In the genomic region with DNA sequence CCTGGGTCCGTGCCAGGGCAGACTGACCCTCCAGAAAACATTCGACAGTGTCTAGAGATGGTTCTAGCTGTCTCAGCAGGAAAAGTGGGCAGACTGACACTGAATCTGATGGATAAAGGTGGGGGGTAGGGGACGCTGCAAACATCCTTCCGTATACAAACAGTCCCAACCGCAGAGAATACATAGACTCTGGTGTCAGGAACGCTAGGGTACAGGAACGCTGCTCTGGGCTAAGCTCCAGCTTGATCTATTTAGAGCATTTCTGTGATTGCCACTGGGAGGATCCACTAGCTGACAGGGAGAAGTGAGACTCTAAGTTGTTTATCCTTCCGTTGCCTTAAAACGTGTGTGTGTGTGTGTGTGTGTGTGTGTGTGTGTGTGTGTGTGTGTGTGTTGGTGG, we compare ENCODE assay signal across 17 mouse cellular contexts. TPM values are rescaled to one million over a fixed set of nuclear protein-coding genes. Genes with fewer than 3 reads are reported as not detected.
DNase-seq lines count a peak whose midpoint lies in the region; ATAC-seq and TF ChIP-seq lines count a peak whose summit lies in the region.
"Had no signal": no experiment of that assay in that cellular context is flagged by ENCODE, and none has a peak within 500 bp of the region (broad histone marks: within the 10 kb centered on the region; RNA-seq: fewer than 3 reads in every experiment).

No protein-coding gene starts in this region.

- peak overlapping the region; percentile 74 for H3K27ac ChIP-seq in gastrocnemius, adult 2 months
- H3K27ac ChIP-seq in embryonic facial prominence, embryonic 14.5 days (replicated peaks; ENCODE audit: low read depth, low read length) = no peak overlapping the region
- H3K27ac ChIP-seq: forebrain, embryonic 15.5 days; limb, embryonic 10.5 days; liver, embryonic 15.5 days; midbrain, embryonic 13.5 days; neural tube, embryonic 12.5 days had no signal

- no peak overlapping the region for H3K9ac ChIP-seq in embryonic facial prominence, embryonic 14.5 days (ENCODE audit: low read depth, low read length)
- H3K9ac ChIP-seq: forebrain, embryonic 15.5 days; liver, embryonic 15.5 days; midbrain, embryonic 13.5 days; neural tube, embryonic 12.5 days had no signal

- intact Hi-C loops in gastrocnemius, adult 2 months (cut with DNase I) = no loop called here
- intact Hi-C loops in gastrocnemius, postnatal 14 days (cut with DNase I; ENCODE audit: low total_unique reads) = no loop called here

- 58% methylated on average over 9 of the region's 9 CpGs for WGBS in embryonic facial prominence, embryonic 14.5 days

- TF ChIP-seq CTCF in gastrocnemius, adult 2 months (IDR thresholded peaks at IDR 0.05) = no peak; the same call in 1 of the 2 replicates

- no peak; the same call in 1 of the 2 replicates for ATAC-seq in embryonic facial prominence, embryonic 14.5 days (ENCODE audit: low read depth)
- ATAC-seq: forebrain, embryonic 15.5 days; intestine, embryonic 16.5 days; midbrain, embryonic 13.5 days had no signal

- peaks cover 3% of the 10 kb centered on the region; the same call in 1 of the 2 replicates for H3K4me1 ChIP-seq in embryonic facial prominence, embryonic 14.5 days (ENCODE audit: control insufficient read depth, insufficient read depth, low read length)
- H3K4me1 ChIP-seq: forebrain, embryonic 15.5 days; limb, embryonic 10.5 days; liver, embryonic 15.5 days; neural tube, embryonic 12.5 days had no signal

- H3K4me3 ChIP-seq in gastrocnemius, adult 2 months = no peak overlapping the region
- no peak overlapping the region for H3K4me3 ChIP-seq in embryonic facial prominence, embryonic 14.5 days (ENCODE audit: low read depth, low read length)
- H3K4me3 ChIP-seq: forebrain, embryonic 15.5 days; limb, embryonic 10.5 days; liver, embryonic 15.5 days; midbrain, embryonic 13.5 days; neural tube, embryonic 12.5 days had no signal

- H3K27me3 ChIP-seq in embryonic facial prominence, embryonic 14.5 days (replicated peaks; ENCODE audit: control insufficient read depth, insufficient read depth, low read length) = no peaks in the 10 kb centered on the region
- H3K27me3 ChIP-seq: forebrain, embryonic 15.5 days; midbrain, embryonic 13.5 days; neural tube, embryonic 12.5 days had no signal

- H3K9me3 ChIP-seq in embryonic facial prominence, embryonic 14.5 days (ENCODE audit: control insufficient read depth, low read length) = no peaks in the 10 kb centered on the region
- H3K9me3 ChIP-seq: forebrain, embryonic 15.5 days; limb, embryonic 10.5 days; liver, embryonic 15.5 days; midbrain, embryonic 13.5 days; neural tube, embryonic 12.5 days had no signal

- H3K36me3 ChIP-seq in embryonic facial prominence, embryonic 14.5 days (ENCODE audit: control insufficient read depth, insufficient read depth, low read length) = no peaks in the 10 kb centered on the region
- H3K36me3 ChIP-seq: limb, embryonic 10.5 days; liver, embryonic 15.5 days had no signal

- H3K4me2 ChIP-seq in embryonic facial prominence, embryonic 14.5 days (ENCODE audit: low read depth, low read length) = no peak overlapping the region
- H3K4me2 ChIP-seq: forebrain, embryonic 15.5 days; liver, embryonic 15.5 days; midbrain, embryonic 13.5 days; neural tube, embryonic 12.5 days had no signal

- peak; percentile 70 for DNase-seq in gastrocnemius, adult 2 months
- no peak for DNase-seq in gastrocnemius, postnatal 14 days
- peak; percentile 27 for DNase-seq in layer of hippocampus, adult 9-10 months (ENCODE audit: low spot score)
- no peak for DNase-seq in layer of hippocampus, postnatal 25 days (ENCODE audit: extremely low spot score in 1 of 2, low spot score in 1 of 2)
- peak; percentile 12 for DNase-seq in embryonic facial prominence, embryonic 14.5 days (ENCODE audit: low spot score)
- DNase-seq in layer of hippocampus, adult 9-11 months = peak; percentile 61
- DNase-seq in kidney, adult 11 months = no peak
- DNase-seq in urinary bladder, postnatal 36 days (ENCODE audit: low spot score in 2 of 2) = no peak
- DNase-seq: adrenal gland, postnatal 36 days; kidney, postnatal 25 days; right cerebral cortex, adult 18-20 months had no signal

RNA-seq across cellular contexts. Expression of gene Mapre3, which starts 33.7 kb away (rescaled TPM):
- 10 to 100 TPM; 72.0 to 90.4 TPM for total RNA-seq in gastrocnemius, adult 2 months (2021)
- total RNA-seq in gastrocnemius, postnatal 14 days (2021) = 10 to 100 TPM; 59.6 to 61.7 TPM
- total RNA-seq in layer of hippocampus, postnatal 25 days (2021) = 100 to 1,000 TPM; 230 to 250 TPM
- polyA plus RNA-seq in embryonic facial prominence, embryonic 14.5 days (2014; fragmentation: Nextera tagmentation; extraction: Ambion mirVana) = 31.0 and 37.0 TPM in 2 replicates

Comparison
In these comparisons a context has a peak if more than half of its experiments do, and no peak if none do; other contexts are left out.
1. DNase-seq: peak in gastrocnemius, adult 2 months (single experiment), layer of hippocampus, adult 9-10 months (single experiment), embryonic facial prominence, embryonic 14.5 days (single experiment) and layer of hippocampus, adult 9-11 months (single experiment); none in gastrocnemius, postnatal 14 days (single experiment), layer of hippocampus, postnatal 25 days (0 of 2), kidney, adult 11 months (single experiment) and urinary bladder, postnatal 36 days (0 of 2).